Mouse (Mus musculus) testis, adult 2 months (tissue): ENCODE results near the gene Deaf1.

Experiments used
- CTCF ChIP-seq: fragments of 200-500 bp; IDR thresholded peaks from 2 replicates; pipeline ENCODE4 v1.5.1; 2012; ENCODE audit warnings: low read depth, mild to moderate bottlenecking, inconsistent platforms, low read length, moderate library complexity; ENCODE audit not compliant: control insufficient read depth, insufficient read depth, insufficient replicate concordance
- POLR2A ChIP-seq: fragments of 200-500 bp; IDR thresholded peaks from 2 replicates; pipeline ENCODE4 v1.6.1; 2012; ENCODE audit warnings: low read depth, mild to moderate bottlenecking, inconsistent platforms, low read length, moderate library complexity; ENCODE audit not compliant: control insufficient read depth

- TF ChIP-seq CTCF, result no peak
- no peak for TF ChIP-seq POLR2A
Measured at GRCm38 (mm10) chr7:141301386-141301785, 26.1 kb downstream of the Deaf1 start.
